ENCODE assay signal across 8 mouse cellular contexts in genomic region chr5:143909417-143910400, GRCm38 (mm10). TPM values are rescaled to one million over a fixed set of nuclear protein-coding genes. Genes with fewer than 3 reads are reported as not detected.
DNase-seq lines count a peak whose midpoint lies in the region; ATAC-seq lines count a peak whose summit lies in the region.

Gene Aimp2, minus strand, starts transcription at chr5:143909847.
Gene Pms2, plus strand, starts transcription at chr5:143909964.

- 0 out of 2 replicates have a peak, but pooled peaks cover 4% of the 10 kb centered on the region for H3K4me1 ChIP-seq in hindbrain, embryonic 11.5 days (replicated peaks; ENCODE audit: control insufficient read depth, insufficient read depth, low read length)

- WGBS in hindbrain, embryonic 11.5 days: under 1% methylated on average over 70 of the region's 70 CpGs

- H3K27ac ChIP-seq in hindbrain, embryonic 11.5 days (ENCODE audit: low read depth, low read length): peak within 1 kb of the TSS; percentile 77

- no peaks in the 10 kb centered on the region for H3K9me3 ChIP-seq in hindbrain, embryonic 11.5 days (ENCODE audit: control insufficient read depth, low read length)

- no peaks in the 10 kb centered on the region for H3K36me3 ChIP-seq in hindbrain, embryonic 11.5 days (ENCODE audit: control insufficient read depth, insufficient read depth, low read length)

- peak within 1 kb of the TSS; percentile 52 for H3K4me2 ChIP-seq in hindbrain, embryonic 11.5 days (replicated peaks; ENCODE audit: low read depth, low read length)

- peak; percentile 100 for ATAC-seq in hindbrain, embryonic 11.5 days (ENCODE audit: low FRiP score)

- peak within 1 kb of the TSS; percentile 64 for H3K9ac ChIP-seq in hindbrain, embryonic 11.5 days (ENCODE audit: low read depth, low read length)

- H3K27me3 ChIP-seq in hindbrain, embryonic 11.5 days (ENCODE audit: control insufficient read depth, insufficient read depth, low read length): no peaks in the 10 kb centered on the region

- DNase-seq in Muller cell, postnatal 12 days (ENCODE audit: inconsistent ontology term): peak; percentile 99
- peak; percentile 98 for DNase-seq in cerebellum, adult 9-11 months
- DNase-seq in frontal cortex, adult 2 months (ENCODE audit: extremely low spot score in 1 of 2, low spot score in 1 of 2): peak; percentile 98 to 99
- peak; percentile 96 for DNase-seq in hindbrain, embryonic 11.5 days (ENCODE audit: low spot score)
- DNase-seq in layer of hippocampus, postnatal 10 days (ENCODE audit: low spot score in 2 of 2): peak; percentile 95 to 96
- peak; percentile 98 for DNase-seq in lung, postnatal 10 days
- DNase-seq in ovary, postnatal 36 days (ENCODE audit: low spot score): peak; percentile 91
- DNase-seq in thymus, postnatal 25 days: peak; percentile 93

- H3K4me3 ChIP-seq in hindbrain, embryonic 11.5 days (ENCODE audit: low read depth, low read length): peak within 1 kb of the TSS; percentile 70

RNA-seq across cellular contexts. Expression of gene Aimp2, which starts in this region (rescaled TPM):
- 52.4 and 55.7 TPM in 2 replicates for polyA plus RNA-seq in frontal cortex, adult 2 months (2012; rRNA removed)
- 103 and 109 TPM in 2 replicates for polyA plus RNA-seq in hindbrain, embryonic 11.5 days (2014; fragmentation: Nextera tagmentation; extraction: Ambion mirVana)
- 10 to 100 TPM; 45.1 to 46.1 TPM for total RNA-seq in layer of hippocampus, postnatal 10 days (2021)

RNA-seq across cellular contexts. Expression of gene Pms2, which starts in this region (rescaled TPM):
- 15.7 and 18.0 TPM in 2 replicates for polyA plus RNA-seq in frontal cortex, adult 2 months (2012; rRNA removed)
- polyA plus RNA-seq in hindbrain, embryonic 11.5 days (2014; fragmentation: Nextera tagmentation; extraction: Ambion mirVana): 29.5 and 31.6 TPM in 2 replicates
- total RNA-seq in layer of hippocampus, postnatal 10 days (2021): 10 to 100 TPM; 19.3 to 21.5 TPM

Comparison
In these comparisons a context has a peak if more than half of its experiments do, and no peak if none do; other contexts are left out.
1. Peak in every context shown above with its lines: DNase-seq, ATAC-seq, H3K4me3 ChIP-seq and H3K27ac ChIP-seq.